Mouse (Mus musculus): Measurements from ENCODE around the gene 2610507B11Rik.

2610507B11Rik gene

DNA sequence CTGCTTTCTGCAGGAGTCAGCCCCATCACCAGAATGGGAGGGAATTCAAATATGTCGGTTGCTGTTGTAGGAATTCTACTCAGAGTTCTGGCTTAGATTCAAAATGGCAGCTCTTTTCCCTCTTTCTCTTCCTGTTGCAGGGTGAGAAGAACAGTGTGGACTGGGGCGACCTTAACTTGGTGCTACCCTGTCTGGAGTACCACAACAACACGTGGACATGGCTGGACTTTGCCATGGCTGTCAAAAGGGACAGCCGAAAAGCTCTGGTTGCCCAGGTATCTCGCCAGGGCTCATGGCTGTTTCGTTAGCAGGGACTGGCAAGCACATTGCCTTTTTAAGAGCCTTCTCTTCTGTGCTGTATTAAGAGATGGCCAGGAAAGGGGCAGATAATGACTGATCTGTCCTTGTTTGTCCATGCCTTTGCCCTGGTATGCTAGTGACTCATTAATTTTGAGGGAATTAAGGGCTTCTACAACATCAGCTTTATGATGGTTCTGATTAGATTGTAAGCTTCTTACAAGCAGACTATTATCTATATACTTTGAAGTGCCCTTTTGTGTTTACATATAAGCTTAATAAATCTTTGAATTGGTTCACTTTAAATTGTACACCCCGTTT is 27.7 kb downstream of the 2610507B11Rik start:
- DNase-seq (ENCODE audit: low read depth, low spot score): no peak

GRCm38 (mm10) chr11:78290654-78291053 is 29.1 kb downstream of the 2610507B11Rik start, which contains the start of gene BC030499:
BC030499 (plus strand) TSS chr11:78290841.
- peak; percentile 81 for DNase-seq (ENCODE audit: low read depth, low spot score)

DNA sequence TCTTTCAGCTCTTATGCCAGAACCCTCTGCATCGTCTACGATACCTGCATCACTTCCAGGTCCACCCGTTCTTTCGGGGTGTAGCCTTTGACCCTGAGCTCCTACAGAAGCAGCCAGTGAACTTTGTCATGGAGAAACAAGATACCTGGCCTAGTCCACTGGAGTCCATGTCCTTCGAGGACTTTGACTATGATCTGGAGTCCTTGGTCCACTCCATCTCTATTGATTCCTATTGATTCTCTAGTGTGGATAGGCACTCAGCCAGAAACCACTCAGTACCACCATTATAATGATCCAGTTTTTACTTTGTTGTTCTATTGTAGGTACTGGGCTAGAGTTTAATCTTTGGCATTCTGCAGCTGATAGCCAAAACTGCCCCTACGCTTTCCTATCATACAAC is 33.0 kb downstream of the 2610507B11Rik start:
- DNase-seq (ENCODE audit: low read depth, low spot score): no peak

DNA sequence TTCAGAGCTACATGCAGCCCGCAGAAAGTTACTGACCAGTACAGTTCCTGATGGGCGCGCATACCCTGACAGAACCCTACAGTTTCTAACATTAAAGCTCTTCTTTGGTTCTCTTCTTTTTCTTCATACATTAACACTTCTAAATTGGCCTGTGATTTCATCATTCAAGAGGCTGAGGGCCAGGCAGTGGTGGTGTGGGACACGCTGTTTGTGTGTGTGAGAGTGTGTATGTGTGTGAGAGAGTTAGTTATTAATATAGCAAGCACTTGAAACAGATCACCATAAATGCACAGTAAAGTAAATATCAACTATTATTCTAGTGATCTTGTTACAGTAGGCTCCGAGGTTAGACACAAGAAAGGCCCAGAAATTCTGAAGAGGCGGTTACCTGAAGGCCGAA is 39.4 kb downstream of the 2610507B11Rik start:
- DNase-seq (ENCODE audit: low read depth, low spot score): no peak

GRCm38 (mm10) chr11:78301357-78302084 is 40.0 kb downstream of the 2610507B11Rik start, which contains the start of gene Spag5:
Spag5 (plus strand) TSS chr11:78301529.
- peak; percentile 94 for DNase-seq (ENCODE audit: low read depth, low spot score)

- DNase-seq (ENCODE audit: low read depth, low spot score): no peak
Observed at GRCm38 (mm10) chr11:78305272-78305671, 43.7 kb downstream of the 2610507B11Rik start.

DNA sequence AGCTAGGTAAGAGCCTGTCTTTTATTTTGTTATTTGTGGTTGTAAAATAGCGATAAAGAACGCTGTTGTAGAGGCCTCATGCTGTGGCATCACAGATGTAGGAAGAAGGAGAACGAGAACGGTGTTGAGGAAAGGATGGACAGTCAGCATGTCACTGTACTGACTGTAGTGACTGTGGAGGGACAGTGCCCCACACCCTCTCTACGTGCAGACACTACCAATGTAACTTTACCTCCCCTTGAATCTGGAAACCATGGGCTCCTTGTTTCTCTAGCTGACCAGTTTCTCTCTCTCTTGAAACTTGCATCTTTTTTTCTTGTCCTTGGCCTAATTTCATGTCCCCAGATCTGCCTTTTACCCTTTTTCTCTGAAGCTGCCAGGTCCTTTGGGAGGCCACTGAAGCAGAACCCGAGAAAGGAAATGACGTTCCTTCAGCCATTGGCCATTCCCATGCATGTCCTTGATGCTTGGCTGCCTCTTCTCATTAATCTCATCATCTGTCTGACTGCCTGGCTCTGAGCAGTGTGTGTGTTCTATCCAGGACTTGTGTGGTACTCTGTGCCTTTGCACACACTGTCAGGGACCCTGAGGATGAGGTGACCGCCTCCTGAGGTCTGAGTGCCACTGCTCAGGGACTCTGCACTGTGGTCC is 49.4 kb downstream of the 2610507B11Rik start:
- DNase-seq (ENCODE audit: low read depth, low spot score): no peak

- DNase-seq (ENCODE audit: low read depth, low spot score): no peak
Observed at GRCm38 (mm10) chr11:78313662-78314061, 52.1 kb downstream of the 2610507B11Rik start.

DNA sequence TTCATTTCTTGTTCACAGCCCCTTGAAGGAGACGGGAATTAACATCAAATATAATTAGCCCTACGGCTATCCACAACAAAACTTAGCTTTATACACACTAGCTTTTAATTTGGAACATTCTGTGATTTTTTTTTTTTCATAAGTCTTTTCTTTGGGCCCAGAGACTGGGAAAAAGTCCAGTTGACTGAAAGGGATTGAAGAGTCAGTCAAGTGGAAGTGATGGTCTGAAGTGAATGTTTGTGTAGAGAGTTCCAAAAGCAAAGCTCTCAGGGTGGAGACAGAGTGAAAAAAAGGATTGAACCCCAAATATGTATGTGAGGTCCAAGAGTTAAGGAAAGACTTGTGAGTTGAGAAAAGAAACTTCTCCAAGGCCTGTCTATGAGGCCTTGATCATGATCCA is 56.9 kb downstream of the 2610507B11Rik start:
- no peak for DNase-seq (ENCODE audit: low read depth, low spot score)

DNA sequence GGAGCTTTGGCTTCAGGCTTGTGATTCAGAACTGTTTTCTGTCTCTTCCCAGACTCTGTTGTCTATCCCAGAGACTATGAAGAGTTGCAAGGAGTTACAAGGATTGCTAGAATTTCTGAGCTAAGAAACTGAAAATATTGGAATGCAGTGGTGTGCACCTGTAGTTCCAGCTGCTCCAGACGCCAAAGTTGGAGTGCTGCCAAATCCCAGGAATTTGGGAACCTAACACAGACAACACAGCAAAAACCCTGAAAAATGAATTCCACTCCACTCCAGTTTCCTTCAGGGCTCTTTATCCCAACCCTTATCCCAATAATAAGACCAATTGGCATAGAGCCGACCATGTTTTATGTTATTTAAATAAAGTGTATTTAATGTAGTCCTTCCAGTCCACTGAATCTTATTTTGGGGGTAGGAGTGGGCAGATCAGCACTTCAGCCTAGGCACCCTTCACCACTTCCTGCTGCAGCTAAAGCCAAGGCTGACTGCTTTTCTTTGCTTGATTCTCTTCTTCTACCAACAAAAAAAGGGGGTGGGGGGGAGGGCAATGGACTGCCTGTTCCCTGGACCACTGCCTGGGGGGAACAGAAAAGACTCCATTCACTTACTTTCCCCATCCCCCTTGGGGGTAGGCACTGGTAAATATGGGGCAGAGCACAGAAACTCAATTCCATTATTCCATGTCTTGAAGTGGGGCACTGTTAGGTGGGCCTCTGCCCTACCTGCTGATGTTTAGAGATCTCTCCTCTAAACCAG is 60.7 kb downstream of the 2610507B11Rik start:
- peak; percentile 49 for DNase-seq (ENCODE audit: low read depth, low spot score)

GRCm38 (mm10) chr11:78322860-78323259 is 61.3 kb downstream of the 2610507B11Rik start, which contains the start of gene Aldoc:
Aldoc (plus strand) TSS chr11:78322968.
- DNase-seq (ENCODE audit: low read depth, low spot score): peak; percentile 94

- DNase-seq (ENCODE audit: low read depth, low spot score): peak; percentile 72
Observed at GRCm38 (mm10) chr11:78324000-78324785, 62.6 kb downstream of the 2610507B11Rik start.

- no peak for DNase-seq (ENCODE audit: low read depth, low spot score)
Observed at GRCm38 (mm10) chr11:78324965-78325364, 63.4 kb downstream of the 2610507B11Rik start.

GRCm38 (mm10) chr11:78327215-78327614 is 65.7 kb downstream of the 2610507B11Rik start:
- no peak for DNase-seq (ENCODE audit: low read depth, low spot score)

DNA sequence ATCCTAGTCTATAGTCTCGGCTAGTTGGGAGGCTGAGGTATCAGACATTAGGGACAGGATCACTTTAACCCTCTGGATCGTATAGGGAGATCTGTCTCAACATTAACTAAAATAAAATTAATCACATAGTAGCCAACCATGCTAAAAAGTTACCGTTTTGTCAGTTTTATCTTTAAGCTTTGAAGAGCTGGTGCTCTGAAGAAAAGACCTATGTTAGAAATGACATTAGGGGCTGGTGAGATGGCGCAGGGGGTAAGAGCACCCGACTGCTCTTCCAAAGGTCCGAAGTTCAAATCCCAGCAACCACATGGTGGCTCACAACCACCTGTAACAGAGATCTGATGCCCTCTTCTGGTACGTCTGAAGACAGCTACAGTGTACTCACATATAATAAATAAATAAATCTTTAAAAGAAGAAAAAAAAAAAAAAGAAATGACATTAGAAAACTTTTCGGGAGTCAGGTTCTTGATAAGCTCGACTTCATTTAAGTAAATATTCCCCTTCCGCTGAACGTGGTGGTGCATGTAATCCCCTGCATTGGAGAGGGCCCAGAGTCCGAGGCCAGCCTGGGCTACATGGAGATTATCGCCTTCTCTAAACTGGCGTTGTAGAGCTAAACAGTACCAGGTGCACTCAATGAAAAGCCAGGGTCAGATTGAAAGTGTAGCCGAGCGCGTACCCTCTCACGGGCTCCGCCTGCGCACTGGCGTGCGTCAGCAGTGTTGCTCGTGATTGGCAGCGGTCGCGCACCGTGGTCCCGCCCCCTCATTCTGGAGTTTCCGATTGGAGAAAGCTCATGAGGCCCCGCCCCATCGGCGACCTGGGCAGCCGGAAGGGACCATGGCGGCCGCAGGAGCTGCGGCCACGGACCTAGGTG is 66.3 kb downstream of the 2610507B11Rik start, which contains the start of gene Pigs:
Gene Pigs (plus strand): TSS at position 782 of the 878 bp plus-strand sequence.
- DNase-seq (ENCODE audit: low read depth, low spot score): peak; percentile 98

- DNase-seq (ENCODE audit: low read depth, low spot score): no peak
Observed at GRCm38 (mm10) chr11:78328512-78329056, 67.0 kb downstream of the 2610507B11Rik start.

GRCm38 (mm10) chr11:78332676-78333075 is 71.1 kb downstream of the 2610507B11Rik start:
- no peak for DNase-seq (ENCODE audit: low read depth, low spot score)

DNA sequence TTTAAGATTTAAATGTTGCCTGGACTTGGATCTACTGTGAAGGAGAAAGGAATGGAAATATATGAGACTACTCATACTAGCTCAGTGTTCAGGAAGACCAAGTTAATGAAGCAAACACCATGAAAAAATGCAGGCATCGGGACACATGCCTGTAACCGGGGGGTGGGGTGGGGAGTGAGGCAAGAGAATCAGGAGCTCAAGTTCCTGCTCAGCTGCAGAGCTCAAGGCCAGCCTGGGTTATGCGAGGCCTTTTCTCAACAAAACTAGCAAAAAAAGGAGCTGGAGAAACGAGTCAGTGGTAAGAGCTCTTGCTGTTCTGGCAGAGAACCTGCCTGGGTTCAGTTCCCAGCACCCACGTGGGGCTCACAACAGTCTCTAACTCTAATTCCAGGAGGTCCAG is 72.4 kb downstream of the 2610507B11Rik start:
- DNase-seq (ENCODE audit: low read depth, low spot score): no peak

- DNase-seq (ENCODE audit: low read depth, low spot score): no peak
Observed at GRCm38 (mm10) chr11:78337040-78337439, 75.5 kb downstream of the 2610507B11Rik start.
